Mouse (Mus musculus): ENCODE measurements at regions not wholly inside any gene's neighbourhood (a gene's known extent, or its start where the extent isn't known, plus 50 kb on each side); places are given as distances from the start of the nearest gene placed in this dataset.

DNA sequence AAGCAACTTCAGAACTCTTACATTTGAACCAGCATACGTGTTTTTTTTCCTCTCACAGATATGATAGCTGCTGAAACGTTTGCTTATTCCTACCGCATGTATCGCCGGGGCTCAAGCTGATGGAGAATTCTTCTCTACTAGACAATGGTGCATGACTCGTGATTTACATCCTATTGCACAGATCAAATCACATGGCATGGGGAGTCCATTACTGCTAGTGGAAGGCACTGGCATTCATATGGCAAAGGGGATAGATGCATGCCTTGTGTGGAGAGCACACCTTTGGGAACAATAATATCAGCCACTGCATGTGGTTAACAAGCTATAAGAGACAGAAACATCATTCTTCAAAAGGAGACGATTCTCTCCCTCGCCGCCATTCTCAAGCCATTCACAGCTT, 108.4 kb upstream of the Samsn1 start:
- Histone ChIP-seq H3K4me3 (ENCODE audit: insufficient read depth, low read length) (no peak overlapping the region), H3K27ac (ENCODE audit: insufficient read depth, low read length) (no peak overlapping the region), H3K4me1 (ENCODE audit: control insufficient read depth, insufficient read depth, low read length) (no peaks in the 10 kb centered on the region)
- no peak for TF ChIP-seq CTCF (IDR thresholded peaks at IDR 0.05; ENCODE audit: borderline replicate concordance, insufficient read depth, low read length)
- TF ChIP-seq POLR2A (IDR thresholded peaks at IDR 0.05; ENCODE audit: low read depth, low read length) = no peak

DNA sequence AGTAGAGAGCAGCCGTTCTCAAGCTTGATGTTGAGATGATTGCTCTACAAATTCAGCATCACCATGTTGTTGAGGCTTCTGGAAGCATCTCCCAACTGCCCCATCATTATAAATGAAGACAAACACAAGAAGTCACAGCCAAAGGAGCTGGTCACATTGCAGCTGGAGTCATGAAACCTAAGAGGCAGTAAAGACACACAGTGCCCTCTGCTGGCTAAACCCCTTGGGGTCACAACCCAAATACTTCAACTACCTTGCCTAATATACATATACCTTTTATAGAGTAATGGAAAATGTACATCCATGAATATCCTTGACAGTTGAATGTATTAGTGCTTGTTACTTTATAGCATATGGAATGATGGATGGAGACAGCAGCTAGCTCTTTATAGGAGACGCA, 107.9 kb upstream of the Samsn1 start:
- H3K4me3 ChIP-seq (ENCODE audit: insufficient read depth, low read length) = no peak overlapping the region
- no peaks in the 10 kb centered on the region for H3K4me1 ChIP-seq (ENCODE audit: control insufficient read depth, insufficient read depth, low read length)
- TF ChIP-seq POLR2A (IDR thresholded peaks at IDR 0.05; ENCODE audit: low read depth, low read length) (no peak), CTCF (IDR thresholded peaks at IDR 0.05; ENCODE audit: borderline replicate concordance, insufficient read depth, low read length) (0 out of 2 replicates have a peak, but pooled peaks have one; percentile 5)
- no peak overlapping the region for H3K27ac ChIP-seq (ENCODE audit: insufficient read depth, low read length)

DNA sequence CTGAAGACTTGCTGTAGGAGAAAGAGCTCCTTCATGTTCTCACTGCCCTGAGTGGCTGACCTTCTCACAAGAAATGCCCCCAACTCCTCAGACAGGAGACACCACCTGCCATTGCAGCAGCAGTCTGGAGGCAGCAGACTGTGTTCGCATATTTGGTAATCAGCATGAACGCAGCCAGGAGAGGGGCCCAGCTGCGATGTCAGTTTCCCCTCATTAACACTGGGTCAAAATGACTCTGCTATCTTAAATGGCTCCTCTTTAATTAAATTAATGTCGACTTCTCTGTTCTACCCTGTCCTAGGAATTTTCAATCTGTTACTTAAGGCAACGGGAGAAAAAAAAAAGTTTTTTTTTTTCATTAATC, 100.9 kb upstream of the Samsn1 start:
- Histone ChIP-seq H3K4me3 (ENCODE audit: insufficient read depth, low read length) (no peak overlapping the region), H3K27ac (ENCODE audit: insufficient read depth, low read length) (no peak overlapping the region), H3K4me1 (ENCODE audit: control insufficient read depth, insufficient read depth, low read length) (no peaks in the 10 kb centered on the region)
- TF ChIP-seq CTCF (IDR thresholded peaks at IDR 0.05; ENCODE audit: borderline replicate concordance, insufficient read depth, low read length) = no peak
- TF ChIP-seq POLR2A (IDR thresholded peaks at IDR 0.05; ENCODE audit: low read depth, low read length) = no peak

DNA sequence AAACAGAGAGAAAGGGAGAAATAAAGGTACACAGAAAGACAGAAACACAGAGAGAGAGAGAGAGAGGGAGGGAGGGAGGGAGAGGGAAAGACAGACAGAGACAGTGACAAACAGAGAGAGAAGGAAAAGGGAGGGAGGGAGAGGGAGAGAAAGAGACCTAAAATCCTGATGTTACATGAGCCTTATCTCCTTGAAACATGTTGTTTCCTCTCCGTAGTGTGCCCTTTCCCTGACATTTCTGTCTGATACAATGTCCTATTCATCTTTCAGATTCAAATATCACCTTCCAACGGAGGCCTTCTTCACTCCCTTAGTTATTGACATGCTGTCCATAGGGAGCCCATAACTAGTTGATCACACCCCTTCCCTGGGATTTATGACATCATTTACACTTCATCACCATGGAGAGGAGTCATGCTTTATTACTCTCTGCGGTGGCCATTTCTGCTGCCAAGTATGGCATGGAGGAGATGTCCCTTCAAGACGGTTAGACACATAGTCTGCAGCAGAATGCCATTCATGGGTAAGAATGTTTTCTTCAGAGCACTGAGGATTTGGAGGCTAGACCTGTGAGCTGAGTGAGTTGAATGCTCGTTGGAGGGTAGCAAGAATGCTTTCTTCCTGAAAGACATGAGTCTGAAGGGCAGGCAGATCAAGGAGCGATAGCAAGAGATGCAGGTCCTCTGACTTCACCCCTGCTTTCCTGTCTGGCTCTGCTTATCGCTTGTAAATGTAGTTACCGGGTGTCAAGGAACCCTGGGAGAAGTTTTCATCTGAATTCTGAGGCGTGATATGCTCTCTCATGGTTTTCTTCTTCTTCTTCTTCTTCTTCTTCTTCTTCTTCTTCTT, 100.3 kb upstream of the Samsn1 start:
- Histone ChIP-seq H3K4me1 (ENCODE audit: control insufficient read depth, insufficient read depth, low read length) (no peaks in the 10 kb centered on the region), H3K27ac (ENCODE audit: insufficient read depth, low read length) (no peak overlapping the region), H3K4me3 (ENCODE audit: insufficient read depth, low read length) (no peak overlapping the region)
- TF ChIP-seq POLR2A (IDR thresholded peaks at IDR 0.05; ENCODE audit: low read depth, low read length) = no peak
- TF ChIP-seq CTCF (IDR thresholded peaks at IDR 0.05; ENCODE audit: borderline replicate concordance, insufficient read depth, low read length) = no peak

DNA sequence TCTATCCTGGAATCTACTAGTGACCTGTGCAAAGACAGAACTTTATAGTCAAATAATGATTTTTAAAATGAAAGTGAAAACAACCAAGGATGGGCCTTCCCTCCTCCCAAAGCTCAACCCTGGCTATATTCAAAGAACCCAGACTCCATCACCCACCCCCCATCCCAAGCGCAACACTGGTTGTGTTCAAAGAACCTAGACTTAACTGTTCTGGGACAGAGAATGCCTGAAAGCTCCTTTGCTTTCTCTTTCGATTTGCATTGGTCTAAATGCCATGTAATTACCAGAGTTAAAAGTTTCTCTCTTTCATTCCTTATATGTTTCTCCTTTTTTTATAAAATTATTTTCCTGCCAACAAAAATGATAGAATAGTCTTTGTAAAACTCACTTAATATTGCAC, 98.6 kb upstream of the Samsn1 start:
- no peak for TF ChIP-seq POLR2A (IDR thresholded peaks at IDR 0.05; ENCODE audit: low read depth, low read length)
- no peak for TF ChIP-seq CTCF (IDR thresholded peaks at IDR 0.05; ENCODE audit: borderline replicate concordance, insufficient read depth, low read length)
- Histone ChIP-seq H3K4me3 (ENCODE audit: insufficient read depth, low read length) (no peak overlapping the region), H3K4me1 (ENCODE audit: control insufficient read depth, insufficient read depth, low read length) (peaks cover 2% of the 10 kb centered on the region; the same call in 1 of the 2 replicates), H3K27ac (ENCODE audit: insufficient read depth, low read length) (no peak overlapping the region)

DNA sequence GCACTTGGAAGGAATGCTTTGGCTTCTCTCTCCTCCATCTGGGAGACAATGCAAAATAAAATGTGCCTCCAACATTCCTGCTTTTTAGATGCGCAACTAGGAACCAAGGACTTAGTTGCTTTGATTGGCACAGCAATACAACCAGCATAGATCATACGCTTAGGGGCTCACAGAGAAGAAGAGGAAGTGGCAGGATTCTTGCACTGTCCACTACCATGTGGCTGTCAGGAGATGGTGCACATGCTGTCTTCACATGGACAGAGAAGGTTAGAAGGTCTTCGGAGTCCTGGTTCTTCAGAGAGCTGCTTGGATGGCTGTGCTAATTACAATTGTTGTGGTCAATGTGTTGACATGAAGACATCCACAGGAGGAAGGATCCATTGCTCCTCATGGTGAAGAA, 88.3 kb upstream of the Samsn1 start:
- Histone ChIP-seq H3K4me3 (ENCODE audit: insufficient read depth, low read length) (no peak overlapping the region), H3K4me1 (ENCODE audit: control insufficient read depth, insufficient read depth, low read length) (no peaks in the 10 kb centered on the region), H3K27ac (ENCODE audit: insufficient read depth, low read length) (no peak overlapping the region)
- no peak for TF ChIP-seq CTCF (IDR thresholded peaks at IDR 0.05; ENCODE audit: borderline replicate concordance, insufficient read depth, low read length)
- TF ChIP-seq POLR2A (IDR thresholded peaks at IDR 0.05; ENCODE audit: low read depth, low read length) = no peak

DNA sequence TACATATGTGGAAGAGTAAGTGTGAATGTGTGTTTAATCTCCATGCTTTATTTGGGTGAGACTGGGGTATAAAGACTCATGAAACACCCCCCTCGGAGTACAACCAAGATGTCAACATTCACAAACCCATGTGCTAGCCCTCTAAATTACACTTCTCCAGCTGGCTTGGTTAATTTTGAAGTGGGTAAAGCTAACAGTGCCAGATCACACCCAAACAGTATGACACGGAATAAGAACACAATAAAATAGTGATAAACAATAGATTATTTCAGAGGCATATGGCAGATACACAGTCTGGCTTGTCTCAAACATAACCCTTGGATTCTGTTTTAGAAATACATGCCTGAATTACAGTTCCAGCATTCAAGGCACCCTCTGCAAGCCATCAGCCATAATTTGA, 86.4 kb upstream of the Samsn1 start:
- H3K4me3 ChIP-seq (ENCODE audit: insufficient read depth, low read length) = no peak overlapping the region
- H3K27ac ChIP-seq (ENCODE audit: insufficient read depth, low read length) = no peak overlapping the region
- TF ChIP-seq CTCF (IDR thresholded peaks at IDR 0.05; ENCODE audit: borderline replicate concordance, insufficient read depth, low read length) = no peak
- no peak for TF ChIP-seq POLR2A (IDR thresholded peaks at IDR 0.05; ENCODE audit: low read depth, low read length)
- no peaks in the 10 kb centered on the region for H3K4me1 ChIP-seq (ENCODE audit: control insufficient read depth, insufficient read depth, low read length)

DNA sequence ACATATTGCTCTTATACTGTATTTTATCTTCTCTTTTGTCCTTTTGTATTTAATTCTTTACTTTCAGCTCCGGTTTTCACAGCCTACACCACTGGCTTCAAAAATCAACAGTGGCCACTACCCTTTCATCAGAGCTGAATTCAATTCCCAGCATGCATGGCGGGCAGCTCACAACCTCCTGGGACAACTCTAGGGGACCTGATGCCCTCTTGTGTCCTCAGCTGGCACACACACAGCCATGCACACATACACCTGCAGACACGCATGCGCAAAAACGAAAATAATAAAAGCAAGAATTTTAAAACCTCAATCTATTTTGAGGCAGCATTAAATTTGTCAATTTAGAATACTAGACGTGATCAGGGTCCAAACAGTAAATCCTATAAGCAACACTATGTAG, 82.6 kb upstream of the Samsn1 start:
- H3K4me1 ChIP-seq (ENCODE audit: control insufficient read depth, insufficient read depth, low read length) = no peaks in the 10 kb centered on the region
- no peak overlapping the region for H3K27ac ChIP-seq (ENCODE audit: insufficient read depth, low read length)
- no peak overlapping the region for H3K4me3 ChIP-seq (ENCODE audit: insufficient read depth, low read length)
- TF ChIP-seq POLR2A (IDR thresholded peaks at IDR 0.05; ENCODE audit: low read depth, low read length) (no peak), CTCF (IDR thresholded peaks at IDR 0.05; ENCODE audit: borderline replicate concordance, insufficient read depth, low read length) (no peak)

DNA sequence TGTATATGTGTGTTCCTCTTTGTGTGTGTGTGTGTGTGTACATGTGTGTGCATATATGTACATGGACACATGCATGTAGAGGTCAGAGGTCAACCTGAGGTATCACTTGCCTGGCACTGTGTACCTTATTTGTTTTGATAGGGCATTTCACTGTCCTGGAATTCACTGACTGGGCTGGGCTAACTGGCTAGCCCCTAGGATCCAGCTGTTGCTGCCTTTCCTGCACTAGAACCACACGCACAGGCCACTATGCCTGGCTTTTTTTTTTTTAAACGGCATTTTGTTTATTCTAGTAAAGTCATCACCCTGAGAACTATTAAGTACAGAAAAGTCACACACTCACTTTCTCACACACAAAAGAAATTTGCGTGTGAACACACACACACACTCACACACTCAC, 79.7 kb upstream of the Samsn1 start:
- TF ChIP-seq POLR2A (IDR thresholded peaks at IDR 0.05; ENCODE audit: low read depth, low read length) (no peak), CTCF (IDR thresholded peaks at IDR 0.05; ENCODE audit: borderline replicate concordance, insufficient read depth, low read length) (no peak)
- H3K27ac ChIP-seq (ENCODE audit: insufficient read depth, low read length) = no peak overlapping the region
- no peaks in the 10 kb centered on the region for H3K4me1 ChIP-seq (ENCODE audit: control insufficient read depth, insufficient read depth, low read length)
- no peak overlapping the region for H3K4me3 ChIP-seq (ENCODE audit: insufficient read depth, low read length)

DNA sequence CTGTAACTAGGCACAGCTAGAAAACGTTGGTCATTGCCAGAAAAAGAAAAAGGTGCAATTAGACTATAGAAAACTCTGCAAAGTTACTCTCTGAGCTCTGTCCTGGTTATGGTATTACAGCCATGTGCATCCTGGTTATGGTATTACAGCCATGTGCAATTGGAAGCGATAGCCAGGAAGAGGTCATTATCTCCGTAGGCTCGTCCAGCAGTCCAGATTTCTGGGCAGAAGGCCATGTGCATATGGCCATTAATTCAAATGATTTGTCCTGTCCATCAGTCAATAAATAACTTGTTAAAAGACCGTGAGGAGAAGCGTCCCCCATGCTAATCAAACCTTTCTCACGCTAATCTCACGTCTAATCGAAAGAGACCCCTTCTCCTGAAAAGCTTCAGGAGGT, 75.7 kb upstream of the Samsn1 start:
- no peaks in the 10 kb centered on the region for H3K4me1 ChIP-seq (ENCODE audit: control insufficient read depth, insufficient read depth, low read length)
- no peak overlapping the region for H3K27ac ChIP-seq (ENCODE audit: insufficient read depth, low read length)
- no peak for TF ChIP-seq POLR2A (IDR thresholded peaks at IDR 0.05; ENCODE audit: low read depth, low read length)
- no peak for TF ChIP-seq CTCF (IDR thresholded peaks at IDR 0.05; ENCODE audit: borderline replicate concordance, insufficient read depth, low read length)
- H3K4me3 ChIP-seq (ENCODE audit: insufficient read depth, low read length) = no peak overlapping the region
